11 mouse cellular contexts compared by ENCODE assay signal in the genomic region with DNA sequence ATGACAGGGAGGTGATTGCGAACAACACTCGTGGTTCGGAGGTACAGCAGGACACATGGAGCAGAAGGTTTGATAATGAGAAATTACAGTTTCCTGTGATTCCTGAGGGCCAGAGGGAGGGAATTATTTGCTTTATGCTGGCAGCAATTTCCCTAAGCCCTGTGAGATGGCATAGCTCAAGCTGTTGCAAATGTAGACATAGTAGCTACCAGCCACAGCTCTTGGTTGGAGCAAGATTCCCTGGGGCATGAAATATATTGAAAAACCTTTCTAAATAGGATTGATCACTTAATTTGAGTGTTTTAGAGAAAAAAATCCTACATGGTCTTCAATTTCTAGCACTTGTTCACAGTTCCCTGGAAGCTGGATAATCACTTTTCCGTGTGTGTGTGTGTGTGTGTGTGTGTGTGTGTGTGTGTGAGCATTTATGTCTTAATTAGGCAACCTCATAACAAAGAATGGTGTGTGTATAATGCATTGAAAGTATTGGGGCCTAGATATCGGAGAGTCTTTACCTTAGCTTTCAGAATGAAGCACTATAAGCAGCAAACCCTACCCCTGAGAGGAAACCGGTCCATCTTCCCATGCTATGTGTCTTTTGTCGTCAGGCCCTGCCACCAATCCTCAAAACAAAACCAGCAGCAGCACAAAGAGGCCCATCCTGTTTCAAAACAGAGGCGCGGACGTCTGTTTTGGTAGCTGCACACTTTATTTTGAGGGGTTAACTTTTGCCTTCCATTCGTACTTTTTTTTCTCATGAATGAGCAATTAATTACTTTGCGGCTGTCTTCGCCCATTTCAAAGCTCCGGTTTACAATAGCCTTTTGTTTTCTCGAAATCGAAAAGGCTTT.
DNase-seq lines count a peak whose midpoint lies in the region; ATAC-seq and TF ChIP-seq lines count a peak whose summit lies in the region.
"Had no signal": no experiment of that assay in that cellular context is flagged by ENCODE, and none has a peak within 500 bp of the region (broad histone marks: within the 10 kb centered on the region; RNA-seq: fewer than 3 reads in every experiment).

No protein-coding gene starts in this region.

- no peaks in the 10 kb centered on the region for H3K36me3 ChIP-seq in forebrain, embryonic 11.5 days (ENCODE audit: control insufficient read depth, insufficient read depth, low read length)
- H3K36me3 ChIP-seq in hindbrain, postnatal 0 days (ENCODE audit: insufficient read depth, low read length): no peaks in the 10 kb centered on the region
- no peaks in the 10 kb centered on the region for H3K36me3 ChIP-seq in neural tube, embryonic 14.5 days (ENCODE audit: control insufficient read depth, insufficient read depth, low read length)
- H3K36me3 ChIP-seq: liver, embryonic 13.5 days had no signal

- peak; percentile 46; the same call in 1 of the 2 replicates for ATAC-seq in forebrain, embryonic 11.5 days (replicated peaks; ENCODE audit: low FRiP score)
- peak; percentile 58; the same call in 1 of the 2 replicates for ATAC-seq in hindbrain, postnatal 0 days
- ATAC-seq in neural tube, embryonic 14.5 days (ENCODE audit: low read depth): peak; percentile 49; the same call in 1 of the 2 replicates
- ATAC-seq in CD4-positive, CD25-positive, alpha-beta regulatory T cell, adult 4 months: no peak

- H3K27ac ChIP-seq in forebrain, embryonic 11.5 days (ENCODE audit: low read depth, low read length): no peak overlapping the region
- no peak overlapping the region for H3K27ac ChIP-seq in hindbrain, postnatal 0 days
- H3K27ac ChIP-seq in neural tube, embryonic 14.5 days (ENCODE audit: low read depth, low read length): no peak overlapping the region
- H3K27ac ChIP-seq: liver, embryonic 13.5 days; macrophage had no signal

- no peaks in the 10 kb centered on the region for H3K9me3 ChIP-seq in forebrain, embryonic 11.5 days (ENCODE audit: control insufficient read depth, low read length)
- no peaks in the 10 kb centered on the region for H3K9me3 ChIP-seq in hindbrain, postnatal 0 days (ENCODE audit: low read length)
- no peaks in the 10 kb centered on the region for H3K9me3 ChIP-seq in neural tube, embryonic 14.5 days (ENCODE audit: control insufficient read depth, low read length)
- H3K9me3 ChIP-seq: liver, embryonic 13.5 days had no signal

- no peak for TF ChIP-seq CTCF in hindbrain, postnatal 0 days (IDR thresholded peaks at IDR 0.05; ENCODE audit: low read depth)

- H3K27me3 ChIP-seq in forebrain, embryonic 11.5 days (ENCODE audit: control insufficient read depth, insufficient read depth, low read length): peaks cover 5% of the 10 kb centered on the region; the same call in 1 of the 2 replicates
- H3K27me3 ChIP-seq in hindbrain, postnatal 0 days (ENCODE audit: insufficient read depth, low read length): no peaks in the 10 kb centered on the region
- H3K27me3 ChIP-seq in neural tube, embryonic 14.5 days (ENCODE audit: control insufficient read depth, insufficient read depth, low read length): no peaks in the 10 kb centered on the region
- H3K27me3 ChIP-seq: liver, embryonic 13.5 days had no signal

- DNase-seq in embryo, embryonic 10 days (ENCODE audit: low spot score): peak; percentile 13
- no peak for DNase-seq in forebrain, embryonic 11.5 days (ENCODE audit: low spot score)
- DNase-seq in hindbrain, postnatal 0 days (ENCODE audit: low spot score): peak; percentile 31
- DNase-seq in adrenal gland, adult 18-20 months (ENCODE audit: low spot score in 2 of 2): no peak
- DNase-seq in adrenal gland, postnatal 10 days: no peak
- DNase-seq: heart, postnatal 10 days; kidney, postnatal 10 days; liver, embryonic 13.5 days had no signal

- no peak overlapping the region for H3K4me3 ChIP-seq in forebrain, embryonic 11.5 days (ENCODE audit: low read depth, low read length)
- no peak overlapping the region for H3K4me3 ChIP-seq in hindbrain, postnatal 0 days (ENCODE audit: low read length)
- H3K4me3 ChIP-seq in neural tube, embryonic 14.5 days (ENCODE audit: low read depth, low read length): no peak overlapping the region
- H3K4me3 ChIP-seq: liver, embryonic 13.5 days had no signal

- peak overlapping the region; percentile 31; the same call in 1 of the 2 replicates for H3K4me2 ChIP-seq in forebrain, embryonic 11.5 days (ENCODE audit: low read depth, low read length, severe bottlenecking)
- H3K4me2 ChIP-seq in hindbrain, postnatal 0 days (ENCODE audit: low read depth, low read length): peak overlapping the region; percentile 37; the same call in 1 of the 2 replicates
- H3K4me2 ChIP-seq in neural tube, embryonic 14.5 days (ENCODE audit: low read depth, low read length): peak overlapping the region; percentile 33; the same call in 1 of the 2 replicates
- H3K4me2 ChIP-seq: liver, embryonic 13.5 days had no signal

- no peaks in the 10 kb centered on the region for H3K4me1 ChIP-seq in forebrain, embryonic 11.5 days (replicated peaks; ENCODE audit: control insufficient read depth, insufficient read depth, low read length)
- H3K4me1 ChIP-seq in hindbrain, postnatal 0 days (ENCODE audit: insufficient read depth, low read length): no peaks in the 10 kb centered on the region
- H3K4me1 ChIP-seq in neural tube, embryonic 14.5 days (ENCODE audit: control insufficient read depth, insufficient read depth, low read length): no peaks in the 10 kb centered on the region
- H3K4me1 ChIP-seq: liver, embryonic 13.5 days had no signal

- no peak overlapping the region; the same call in 1 of the 2 replicates for H3K9ac ChIP-seq in forebrain, embryonic 11.5 days (ENCODE audit: low read length)
- H3K9ac ChIP-seq in hindbrain, postnatal 0 days (replicated peaks; ENCODE audit: low read length): no peak overlapping the region
- H3K9ac ChIP-seq in neural tube, embryonic 14.5 days (replicated peaks; ENCODE audit: low read depth, low read length): no peak overlapping the region
- H3K9ac ChIP-seq: liver, embryonic 13.5 days had no signal

- WGBS in forebrain, embryonic 11.5 days: 22% methylated on average over 16 of the region's 16 CpGs
- 19% methylated on average over 16 of the region's 16 CpGs for WGBS in hindbrain, postnatal 0 days
- WGBS in neural tube, embryonic 14.5 days: 18% methylated on average over 16 of the region's 16 CpGs

Comparison
In these comparisons a context has a peak if more than half of its experiments do, and no peak if none do; other contexts are left out.
1. DNase-seq: peak in embryo, embryonic 10 days (single experiment) and hindbrain, postnatal 0 days (single experiment); none in forebrain, embryonic 11.5 days (single experiment), adrenal gland, adult 18-20 months (0 of 2) and adrenal gland, postnatal 10 days (single experiment).
2. Peak in every context shown above with its lines, with median percentiles within 50 percentile points of each other: H3K4me2 ChIP-seq.